Mouse (Mus musculus) intestine, embryonic 14.5 days (tissue): ENCODE data around the gene Mgst3. TPM values are rescaled to one million over a fixed set of nuclear protein-coding genes. Genes with fewer than 3 reads are reported as not detected.
"Not testable (repeated sequence)": the region's sequence is repeated elsewhere in the genome, so short reads cannot be mapped to it uniquely, and the experiment has no call there.

Experiments used
- ATAC-seq: fragments of 200-750 bp; cut with Nextera tagmentation; replicated peaks from 2 replicates; pipeline ENCODE4 v1.8.0; 2017; ENCODE audit warnings: low read depth, moderate number of reproducible peaks, moderate TSS enrichment, moderate library complexity; ENCODE audit not compliant: low FRiP score, low TSS enrichment
- DNase-seq: peaks from one replicate; pipeline ENCODE4 v3.0.0-alpha.2; 2018; ENCODE audit warnings: low spot score
- H3K27ac ChIP-seq: fragments of 300-500 bp; sonication (generic); 2 replicates; pipeline ENCODE4 v1.5.1; 2014; ENCODE audit warnings: low read depth, mild to moderate bottlenecking, control low read depth
- H3K27me3 ChIP-seq: fragments of 300-500 bp; sonication (generic); replicated peaks from 2 replicates; pipeline ENCODE4 v1.6.1; 2014; ENCODE audit warnings: low read length, control low read depth; ENCODE audit not compliant: control insufficient read depth, insufficient read depth
- H3K36me3 ChIP-seq: fragments of 300-500 bp; sonication (generic); 2 replicates; pipeline ENCODE4 v1.6.1; 2014; ENCODE audit warnings: low read length, control low read depth; ENCODE audit not compliant: control insufficient read depth, insufficient read depth
- H3K4me1 ChIP-seq: fragments of 300-500 bp; sonication (generic); replicated peaks from 2 replicates; pipeline ENCODE4 v1.6.1; 2014; ENCODE audit warnings: low read length, control low read depth, mixed read lengths; ENCODE audit not compliant: control insufficient read depth, insufficient read depth
- H3K4me2 ChIP-seq: fragments of 300-500 bp; sonication (generic); 2 replicates; pipeline ENCODE4 v1.6.1; 2014; ENCODE audit warnings: low read length
- H3K4me3 ChIP-seq: fragments of 300-500 bp; sonication (generic); 2 replicates; pipeline ENCODE4 v1.5.1; 2014; ENCODE audit warnings: low read depth, low read length, control low read depth, mixed read lengths
- H3K9ac ChIP-seq: fragments of 300-500 bp; sonication (generic); 2 replicates; pipeline ENCODE4 v1.6.1; 2014; ENCODE audit warnings: mild to moderate bottlenecking, low read length
- H3K9me3 ChIP-seq: fragments of 300-500 bp; sonication (generic); 2 replicates; pipeline ENCODE4 v1.6.1; 2016; ENCODE audit warnings: low read length, control low read depth; ENCODE audit not compliant: control insufficient read depth
- WGBS: fragments of 180-500 bp; shearing (Covaris S2); extraction: QIAGEN DNeasy Blood & Tissue Kit; methylation state at CpG from one replicate; pipeline ENCODE4 v1.1.7; 2014; 5-methylcytosine and 5-hydroxymethylcytosine counted together
- polyA plus RNA-seq: library from polyadenylated mRNA; unstranded; fragments of >200 nt; fragmentation: Nextera tagmentation; extraction: Ambion mirVana; gene quantifications from 2 replicates; pipeline ENCODE4 v1.2.1, GENCODE M21; 2014

Gene Mgst3
- polyA plus RNA-seq, 1 experiment from 2014 or later = 217 TPM

DNA sequence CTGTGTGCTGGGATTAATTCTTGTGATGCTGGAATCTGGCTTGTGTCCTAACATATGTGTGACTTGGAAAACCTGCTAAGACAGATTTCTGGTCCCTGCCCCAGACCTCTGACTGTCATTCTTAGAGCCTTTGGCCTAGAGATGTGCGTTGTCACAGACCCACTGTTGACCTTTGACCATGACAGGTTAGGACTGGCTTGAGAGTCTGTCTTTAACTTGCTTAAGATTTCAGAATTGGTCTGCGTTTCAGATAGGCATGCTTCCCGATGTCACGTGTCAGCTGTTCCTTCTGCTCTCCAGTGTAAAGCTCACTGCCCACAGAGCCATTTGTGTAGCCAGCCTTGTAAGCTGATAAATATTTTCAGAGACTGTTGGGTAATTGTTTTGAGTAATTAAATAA, 30.8 kb downstream of the Mgst3 start:
- Histone ChIP-seq H3K4me3 (no peak overlapping the region), H3K9me3 (no peaks in the 10 kb centered on the region), H3K27me3 (no peaks in the 10 kb centered on the region), H3K9ac (no peak overlapping the region), H3K4me1 (no peaks in the 10 kb centered on the region), H3K27ac (no peak overlapping the region), H3K4me2 (no peak overlapping the region), H3K36me3 (peaks cover 51% of the 10 kb centered on the region)
- DNase-seq (no peak), ATAC-seq (no peak)
- 83% methylated on average over 4 of the region's 4 CpGs for WGBS

DNA sequence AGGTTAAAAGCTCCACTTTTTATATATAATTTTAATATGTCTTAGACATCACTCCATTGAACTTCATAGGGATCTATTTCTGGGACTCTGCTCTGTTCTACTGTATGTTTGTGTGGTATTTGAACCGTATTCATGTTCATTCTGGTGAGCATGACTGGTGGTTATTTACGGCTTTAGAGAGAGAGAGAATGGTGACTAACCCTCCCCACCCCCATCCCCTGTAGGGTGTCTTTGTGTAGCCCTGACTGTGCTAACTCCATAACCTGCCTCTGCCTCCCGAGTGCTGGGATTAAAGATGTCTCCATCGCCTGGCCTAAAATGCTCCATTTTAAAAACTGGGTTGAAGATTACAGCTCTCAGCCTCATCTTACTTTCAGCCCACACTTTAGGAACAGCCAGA, 33.4 kb downstream of the Mgst3 start:
- Histone ChIP-seq H3K27ac (no peak overlapping the region), H3K9ac (no peak overlapping the region), H3K36me3 (peaks cover 48% of the 10 kb centered on the region), H3K4me2 (no peak overlapping the region), H3K4me3 (no peak overlapping the region), H3K27me3 (no peaks in the 10 kb centered on the region), H3K4me1 (no peaks in the 10 kb centered on the region), H3K9me3 (no peaks in the 10 kb centered on the region)
- DNase-seq (no peak), ATAC-seq (no peak)
- WGBS = 80% methylated on average over 4 of the region's 4 CpGs

DNA sequence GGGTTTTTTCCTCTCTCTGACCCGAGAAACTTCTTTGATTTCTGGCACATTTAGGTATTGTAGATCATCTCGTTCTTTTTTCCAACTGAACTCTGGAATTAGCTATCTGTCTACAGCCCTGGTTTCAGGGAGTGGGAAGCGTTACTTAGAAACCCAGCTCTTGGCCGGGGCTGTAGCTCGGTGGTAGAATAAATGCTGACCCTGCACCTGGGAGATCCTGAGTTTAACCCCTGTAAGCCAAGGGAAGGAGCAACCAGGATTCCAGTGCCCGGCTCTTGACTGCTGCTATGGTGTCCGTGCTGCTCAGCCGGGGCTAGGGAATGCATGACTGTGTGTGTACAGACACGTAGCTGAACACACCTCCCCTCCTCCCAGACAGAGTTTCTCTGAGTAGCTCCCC, 34.9 kb downstream of the Mgst3 start:
- H3K9me3 ChIP-seq = no peaks in the 10 kb centered on the region
- ATAC-seq (no peak), DNase-seq (no peak)
- no peak overlapping the region for H3K9ac ChIP-seq
- 90% methylated on average over 9 of the region's 9 CpGs for WGBS
- H3K27me3 ChIP-seq = no peaks in the 10 kb centered on the region
- no peak overlapping the region for H3K27ac ChIP-seq
- peaks cover 54% of the 10 kb centered on the region for H3K36me3 ChIP-seq
- H3K4me3 ChIP-seq = no peak overlapping the region
- H3K4me2 ChIP-seq = no peak overlapping the region
- no peaks in the 10 kb centered on the region for H3K4me1 ChIP-seq

DNA sequence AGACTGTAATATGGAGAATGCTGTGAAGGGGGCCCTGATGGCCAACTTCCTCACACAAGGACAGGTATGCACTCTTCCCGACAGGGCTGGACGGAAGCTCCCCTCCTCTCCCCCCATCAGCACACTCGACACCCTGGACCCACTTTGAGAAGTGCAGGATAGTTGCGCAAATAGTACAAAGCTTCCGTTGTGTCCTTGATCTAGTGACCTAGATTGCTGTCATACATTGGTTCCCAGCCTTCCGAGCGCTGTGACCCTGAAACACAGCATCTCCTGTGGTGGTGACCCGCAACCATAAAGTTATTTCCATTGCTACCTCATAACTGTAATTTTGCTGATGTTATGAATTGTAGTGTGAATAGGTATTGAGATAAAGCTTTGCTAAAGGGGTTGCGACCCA, 36.3 kb downstream of the Mgst3 start:
- H3K27ac ChIP-seq = no peak overlapping the region
- no peak overlapping the region for H3K9ac ChIP-seq
- peaks cover 57% of the 10 kb centered on the region for H3K36me3 ChIP-seq
- H3K9me3 ChIP-seq = no peaks in the 10 kb centered on the region
- no peaks in the 10 kb centered on the region for H3K4me1 ChIP-seq
- ATAC-seq (no peak), DNase-seq (no peak)
- H3K27me3 ChIP-seq = no peaks in the 10 kb centered on the region
- 94% methylated on average over 9 of the region's 9 CpGs for WGBS
- no peak overlapping the region for H3K4me2 ChIP-seq
- no peak overlapping the region for H3K4me3 ChIP-seq

DNA sequence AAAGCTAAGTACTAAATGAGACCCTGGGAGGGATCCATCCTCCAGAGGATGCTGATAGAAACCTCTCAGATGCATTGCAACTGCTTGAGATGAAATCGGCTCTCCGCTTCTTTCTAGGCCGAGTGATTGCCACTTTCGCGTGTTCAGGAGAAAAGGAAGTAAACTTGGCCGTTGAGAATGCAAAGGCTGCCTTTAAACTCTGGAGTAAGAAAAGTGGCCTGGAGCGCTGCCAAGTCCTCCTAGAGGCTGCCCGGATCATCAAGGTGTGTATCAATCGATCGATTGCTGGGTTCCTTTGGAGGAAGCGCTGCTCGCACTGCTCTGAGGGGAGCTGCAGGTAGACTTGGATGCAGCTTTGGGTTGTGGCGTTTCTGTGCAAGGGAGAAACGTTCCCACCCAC, 41.2 kb downstream of the Mgst3 start:
- peaks cover 34% of the 10 kb centered on the region for H3K36me3 ChIP-seq
- 86% methylated on average over 14 of the region's 14 CpGs for WGBS
- DNase-seq = no peak
- H3K4me2 ChIP-seq = no peak overlapping the region
- no peaks in the 10 kb centered on the region for H3K27me3 ChIP-seq
- no peaks in the 10 kb centered on the region for H3K9me3 ChIP-seq
- no peak for ATAC-seq
- no peak overlapping the region for H3K4me3 ChIP-seq
- H3K4me1 ChIP-seq = 0 out of 2 replicates have a peak, but pooled peaks cover 4% of the 10 kb centered on the region
- H3K27ac ChIP-seq = no peak overlapping the region
- no peak overlapping the region for H3K9ac ChIP-seq

DNA sequence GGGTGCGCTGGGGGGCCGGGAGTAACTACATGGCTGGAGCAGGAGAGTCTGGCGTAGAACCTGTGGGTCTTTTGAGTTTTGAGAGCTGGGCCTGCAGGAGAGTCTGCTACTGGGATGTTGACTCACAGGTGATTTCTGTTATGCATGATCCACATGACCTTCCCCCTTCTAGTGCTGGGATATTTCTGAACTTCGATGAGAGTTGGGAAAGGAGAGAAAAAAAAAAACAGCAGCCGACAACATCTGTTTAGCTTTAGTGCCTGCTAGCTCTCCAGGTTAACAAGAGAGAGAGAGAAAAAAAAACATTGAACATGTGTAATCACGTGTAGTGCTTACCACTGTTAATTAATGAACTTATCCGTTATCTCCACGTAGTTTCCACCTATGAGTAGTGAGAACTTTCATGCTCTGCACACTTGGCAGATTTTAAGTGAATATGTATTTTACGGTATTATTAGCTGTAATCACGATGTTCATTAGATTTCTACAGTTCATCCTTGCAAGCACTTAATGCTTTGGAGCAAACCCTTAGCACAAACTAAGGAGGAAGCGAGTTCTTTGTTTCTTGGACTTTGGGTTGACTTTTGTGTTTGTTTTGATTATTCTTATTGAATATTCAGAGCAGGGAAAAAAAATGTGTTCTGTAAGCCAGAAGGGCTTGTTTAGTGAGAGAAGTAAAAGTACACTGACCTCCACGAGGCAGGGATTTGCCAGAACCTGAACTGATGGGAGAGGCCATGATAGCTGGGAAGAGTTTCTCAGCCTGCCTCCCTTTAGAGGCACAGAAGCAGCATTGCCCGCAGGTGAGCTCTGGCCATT, 42.8 kb downstream of the Mgst3 start:
- 0 out of 2 replicates have a peak, but pooled peaks cover 4% of the 10 kb centered on the region for H3K4me1 ChIP-seq
- no peaks in the 10 kb centered on the region for H3K27me3 ChIP-seq
- H3K4me2 ChIP-seq = peak overlapping the region; percentile 76
- DNase-seq (no peak), ATAC-seq (peak; percentile 14)
- no peaks in the 10 kb centered on the region for H3K9me3 ChIP-seq
- H3K36me3 ChIP-seq = peaks cover 23% of the 10 kb centered on the region
- peak overlapping the region; percentile 74 for H3K27ac ChIP-seq
- 27% methylated on average over 13 of the region's 13 CpGs for WGBS
- peak overlapping the region; percentile 72 for H3K9ac ChIP-seq
- H3K4me3 ChIP-seq = peak overlapping the region; percentile 77

DNA sequence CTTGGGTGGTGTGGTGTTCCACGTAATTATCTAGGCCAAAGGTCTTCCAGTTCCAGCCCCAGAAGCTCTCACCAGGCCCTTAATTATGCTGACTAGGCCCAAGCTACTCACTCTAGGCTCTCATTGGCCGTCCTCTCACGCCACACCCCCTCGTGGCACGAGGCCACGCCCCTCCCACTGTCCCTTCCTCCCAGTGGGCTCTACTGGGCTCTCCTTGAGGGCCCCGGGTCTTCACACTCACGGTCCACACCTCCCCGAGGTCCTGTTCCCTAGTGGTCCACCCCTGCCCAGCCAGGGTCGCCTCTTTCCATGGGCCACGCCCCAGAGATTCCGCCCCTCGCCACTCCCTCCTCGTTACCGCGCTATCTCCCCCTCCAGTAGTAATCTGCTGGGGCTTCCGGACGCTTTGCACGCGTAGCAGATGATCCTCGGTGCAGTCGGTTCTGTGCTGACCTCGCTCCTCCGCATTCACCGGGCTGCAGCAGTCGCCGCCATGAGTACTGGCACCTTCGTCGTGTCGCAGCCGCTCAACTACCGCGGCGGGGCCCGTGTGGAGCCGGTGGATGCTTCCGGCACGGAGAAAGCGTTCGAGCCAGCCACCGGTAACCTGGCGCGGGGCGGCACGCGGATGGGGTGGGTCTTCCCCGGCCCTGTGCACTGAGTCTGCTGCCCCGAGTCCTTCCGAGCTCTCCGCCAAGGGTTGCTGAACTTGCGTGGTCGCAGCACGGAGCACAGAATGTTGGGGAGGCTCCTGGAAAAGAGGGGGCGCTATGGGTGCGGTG, 43.6 kb downstream of the Mgst3 start, which contains the start of gene Aldh9a1:
Gene Aldh9a1, plus strand, starts transcription at position 177 of the 782 bp plus-strand sequence.
- WGBS = under 1% methylated on average over 55 of the region's 55 CpGs
- 0 out of 2 replicates have a peak, but pooled peaks cover 4% of the 10 kb centered on the region for H3K4me1 ChIP-seq
- peak within 1 kb of the TSS; percentile 77 for H3K4me3 ChIP-seq
- ATAC-seq = peak; percentile 98
- H3K36me3 ChIP-seq = peaks cover 15% of the 10 kb centered on the region
- H3K4me2 ChIP-seq = peak within 1 kb of the TSS; percentile 76
- peak within 1 kb of the TSS; percentile 72 for H3K9ac ChIP-seq
- no peaks in the 10 kb centered on the region for H3K27me3 ChIP-seq
- peak within 1 kb of the TSS; percentile 74 for H3K27ac ChIP-seq
- DNase-seq = peak; percentile 95
- no peaks in the 10 kb centered on the region for H3K9me3 ChIP-seq

DNA sequence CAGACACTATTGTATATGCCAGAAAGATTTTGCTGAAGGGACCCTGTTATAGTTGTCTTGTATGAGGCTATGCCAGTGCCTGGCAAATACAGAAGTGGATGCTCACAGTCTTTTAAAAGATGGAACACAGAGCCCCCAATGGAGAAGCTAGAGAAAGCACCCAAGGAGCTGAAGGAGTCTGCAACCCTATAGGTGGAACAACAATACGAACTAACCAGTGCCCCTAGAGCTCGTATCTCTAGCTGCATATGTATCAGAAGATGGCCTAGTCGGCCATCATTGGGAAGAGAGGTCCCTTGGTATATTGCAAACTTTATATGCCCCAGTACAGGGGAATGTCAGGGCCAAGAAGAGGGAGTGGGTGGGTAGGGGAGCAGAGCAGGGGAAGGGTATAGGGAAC, 44.4 kb downstream of the Mgst3 start:
- WGBS = 69% methylated on average over 3 of the region's 3 CpGs
- not testable (repeated sequence) for H3K4me2 ChIP-seq, H3K27ac ChIP-seq

More for the DNA sequence above, 44.4 kb downstream of the Mgst3 start:
- H3K4me1 ChIP-seq, H3K9me3 ChIP-seq, H3K4me3 ChIP-seq, DNase-seq, ATAC-seq, H3K27me3 ChIP-seq, H3K9ac ChIP-seq, H3K36me3 ChIP-seq: not testable (repeated sequence)
